Mouse (Mus musculus) limb, embryonic 14.5 days (tissue): ENCODE data around the gene Blvrb. TPM values are rescaled to one million over a fixed set of nuclear protein-coding genes. Genes with fewer than 3 reads are reported as not detected.

Experiments
- ATAC-seq: fragments of 200-750 bp; cut with Nextera tagmentation; 2 replicates; pipeline ENCODE4 v1.8.0; 2017; ENCODE audit warnings: low read depth, moderate number of reproducible peaks, moderate TSS enrichment; ENCODE audit not compliant: low FRiP score
- DNase-seq: peaks from one replicate; pipeline ENCODE4 v3.0.0-alpha.2; 2015; ENCODE audit warnings: low spot score
- H3K27ac ChIP-seq: fragments of 300-500 bp; sonication (generic); replicated peaks from 2 replicates; pipeline ENCODE4 v1.5.1; 2014; ENCODE audit warnings: low read depth, mild to moderate bottlenecking, low read length, moderate library complexity, mixed read lengths
- H3K27me3 ChIP-seq: fragments of 300-500 bp; sonication (generic); 2 replicates; pipeline ENCODE4 v1.6.1; 2014; ENCODE audit warnings: low read length, mixed read lengths; ENCODE audit not compliant: control insufficient read depth, insufficient read depth
- H3K36me3 ChIP-seq: fragments of 300-500 bp; sonication (generic); 2 replicates; pipeline ENCODE4 v1.6.1; 2014; ENCODE audit warnings: mild to moderate bottlenecking, low read length, moderate library complexity, mixed read lengths; ENCODE audit not compliant: control insufficient read depth, insufficient read depth
- H3K4me1 ChIP-seq: fragments of 300-500 bp; sonication (generic); 2 replicates; pipeline ENCODE4 v1.6.1; 2014; ENCODE audit warnings: antibody characterized with exemption, low read length, mixed read lengths; ENCODE audit not compliant: control insufficient read depth, insufficient read depth
- H3K4me2 ChIP-seq: fragments of 300-500 bp; sonication (generic); replicated peaks from 2 replicates; pipeline ENCODE4 v1.6.1; 2014; ENCODE audit warnings: low read depth, mild to moderate bottlenecking, low read length, moderate library complexity; ENCODE audit not compliant: severe bottlenecking
- H3K4me3 ChIP-seq: fragments of 300-500 bp; sonication (generic); replicated peaks from 2 replicates; pipeline ENCODE4 v1.5.1; 2014; ENCODE audit warnings: low read length
- H3K9ac ChIP-seq: fragments of 300-500 bp; sonication (generic); 2 replicates; pipeline ENCODE4 v1.6.1; 2014; ENCODE audit warnings: mild to moderate bottlenecking, low read depth, low read length, moderate library complexity; ENCODE audit not compliant: severe bottlenecking
- H3K9me3 ChIP-seq: fragments of 300-500 bp; sonication (generic); 2 replicates; pipeline ENCODE4 v1.6.1; 2016; ENCODE audit warnings: low read length; ENCODE audit not compliant: control insufficient read depth
- POLR2A ChIP-seq: fragments of 200-500 bp; IDR thresholded peaks from 2 replicates; pipeline ENCODE4 v1.8.0; 2012; ENCODE audit warnings: inconsistent platforms, mild to moderate bottlenecking, moderate library complexity, borderline replicate concordance; ENCODE audit not compliant: insufficient read depth, insufficient read length; ENCODE audit errors: extremely low read depth
- WGBS: fragments of 180-500 bp; shearing (Covaris S2); extraction: QIAGEN DNeasy Blood & Tissue Kit; methylation state at CpG from one replicate; pipeline ENCODE4 v1.1.7; 2014; 5-methylcytosine and 5-hydroxymethylcytosine counted together
- polyA plus RNA-seq, 2 experiments: library from polyadenylated mRNA; depleted of rRNA in 1 of 2; stranded (reverse) in 1 of 2; unstranded in 1 of 2; fragments of >200 nt; fragmentation: Nextera tagmentation in 1 of 2; extraction: Ambion mirVana in 1 of 2; gene quantifications; 2 replicates each; pipeline versions ENCODE4 v1.2.1 to v1.2.3; 2012 to 2014

Blvrb gene
- polyA plus RNA-seq, 2 experiments: 44.8 to 60.8 TPM

GRCm38 (mm10) chr7:27473156-27473834, 25.5 kb downstream of the Blvrb start, which contains the start of gene Sertad3:
Gene Sertad3 (plus strand): TSS chr7:27473768.
- H3K27me3 ChIP-seq: no peaks in the 10 kb centered on the region
- H3K27ac ChIP-seq: peak within 1 kb of the TSS; percentile 91
- H3K9me3 ChIP-seq: no peaks in the 10 kb centered on the region
- peaks cover 17% of the 10 kb centered on the region for H3K36me3 ChIP-seq
- TF ChIP-seq POLR2A: 0 out of 2 replicates have a peak, but pooled peaks have one; percentile 12
- H3K9ac ChIP-seq: peak within 1 kb of the TSS; percentile 62
- H3K4me2 ChIP-seq: peak within 1 kb of the TSS; percentile 38
- WGBS: under 1% methylated on average over 34 of the region's 36 CpGs
- peak; percentile 99 for DNase-seq
- H3K4me1 ChIP-seq: peaks cover 10% of the 10 kb centered on the region
- peak; percentile 94 for ATAC-seq
- H3K4me3 ChIP-seq: peak within 1 kb of the TSS; percentile 67

GRCm38 (mm10) chr7:27473835-27474489, 26.2 kb downstream of the Blvrb start:
- no peaks in the 10 kb centered on the region for H3K27me3 ChIP-seq
- DNase-seq (no peak), ATAC-seq (no peak)
- H3K9me3 ChIP-seq: no peaks in the 10 kb centered on the region
- H3K36me3 ChIP-seq: peaks cover 18% of the 10 kb centered on the region
- H3K27ac ChIP-seq: peak overlapping the region; percentile 91
- H3K9ac ChIP-seq: peak overlapping the region; percentile 62
- peak overlapping the region; percentile 38 for H3K4me2 ChIP-seq
- no peak for TF ChIP-seq POLR2A
- under 1% methylated on average over 34 of the region's 34 CpGs for WGBS
- peaks cover 10% of the 10 kb centered on the region for H3K4me1 ChIP-seq
- peak overlapping the region; percentile 67 for H3K4me3 ChIP-seq

GRCm38 (mm10) chr7:27474490-27474954, 26.7 kb downstream of the Blvrb start:
- Histone ChIP-seq H3K4me1 (peaks cover 10% of the 10 kb centered on the region), H3K4me2 (peak overlapping the region; percentile 38), H3K36me3 (peaks cover 18% of the 10 kb centered on the region), H3K9ac (peak overlapping the region; percentile 62), H3K27me3 (no peaks in the 10 kb centered on the region), H3K9me3 (no peaks in the 10 kb centered on the region), H3K4me3 (peak overlapping the region; percentile 67), H3K27ac (peak overlapping the region; percentile 91)
- ATAC-seq (peak; percentile 77), DNase-seq (peak; percentile 98)
- under 1% methylated on average over 23 of the region's 23 CpGs for WGBS
- no peak for TF ChIP-seq POLR2A

GRCm38 (mm10) chr7:27475596-27475995, 27.8 kb downstream of the Blvrb start:
- Histone ChIP-seq H3K27me3 (no peaks in the 10 kb centered on the region), H3K4me3 (peak overlapping the region; percentile 67), H3K27ac (no peak overlapping the region), H3K4me1 (peaks cover 10% of the 10 kb centered on the region), H3K9me3 (no peaks in the 10 kb centered on the region), H3K9ac (no peak overlapping the region), H3K36me3 (peaks cover 18% of the 10 kb centered on the region), H3K4me2 (peak overlapping the region; percentile 38; the same call in 1 of the 2 replicates)
- DNase-seq (no peak), ATAC-seq (no peak)
- WGBS: 88% methylated on average over 2 of the region's 2 CpGs
- TF ChIP-seq POLR2A: no peak

GRCm38 (mm10) chr7:27476098-27476635, 28.4 kb downstream of the Blvrb start:
- H3K4me3 ChIP-seq: no peak overlapping the region
- ATAC-seq (no peak), DNase-seq (no peak)
- TF ChIP-seq POLR2A: no peak
- peaks cover 18% of the 10 kb centered on the region for H3K36me3 ChIP-seq
- H3K4me1 ChIP-seq: peaks cover 10% of the 10 kb centered on the region
- 95% methylated on average over 14 of the region's 14 CpGs for WGBS
- H3K9ac ChIP-seq: no peak overlapping the region
- no peaks in the 10 kb centered on the region for H3K9me3 ChIP-seq
- H3K4me2 ChIP-seq: no peak overlapping the region
- no peaks in the 10 kb centered on the region for H3K27me3 ChIP-seq
- no peak overlapping the region for H3K27ac ChIP-seq
